Mouse (Mus musculus) kidney, adult 8-10 months (tissue): ENCODE data around the gene Ubb.
"Not testable (repeated sequence)": the region's sequence is repeated elsewhere in the genome, so short reads cannot be mapped to it uniquely, and the experiment has no call there.

Experiments
- DNase-seq, 2 experiments: peaks; one replicate each; pipeline ENCODE4 v3.0.0; 2022

Ubb gene

DNA sequence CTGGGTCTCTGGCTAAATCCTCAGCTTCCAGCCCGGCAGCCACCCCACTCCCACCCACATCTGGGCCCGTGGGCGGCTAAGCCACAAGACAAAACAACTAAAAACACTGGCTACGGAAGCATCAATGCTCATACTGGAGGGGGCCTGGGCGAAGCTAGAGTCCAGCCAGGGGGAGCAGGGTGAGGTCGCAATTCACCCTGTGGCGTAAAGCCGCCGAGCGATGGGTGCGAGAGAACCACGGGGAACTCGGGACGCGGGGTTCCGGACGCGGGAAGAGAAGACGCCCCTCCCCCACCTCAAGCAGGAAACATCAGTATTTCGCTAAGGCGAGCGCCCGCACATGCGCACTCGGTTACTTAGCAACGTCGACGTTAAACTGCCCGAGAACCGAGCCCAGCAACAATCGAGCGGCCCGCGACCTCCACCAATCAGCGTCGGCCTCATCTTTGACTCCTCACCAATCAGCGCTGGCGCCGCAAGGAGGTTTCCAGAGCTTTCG lies at the start of gene Ubb:
Gene Ubb, plus strand, starts transcription at position 445 of the 499 bp plus-strand sequence.
- DNase-seq: peak; percentile 99

DNA sequence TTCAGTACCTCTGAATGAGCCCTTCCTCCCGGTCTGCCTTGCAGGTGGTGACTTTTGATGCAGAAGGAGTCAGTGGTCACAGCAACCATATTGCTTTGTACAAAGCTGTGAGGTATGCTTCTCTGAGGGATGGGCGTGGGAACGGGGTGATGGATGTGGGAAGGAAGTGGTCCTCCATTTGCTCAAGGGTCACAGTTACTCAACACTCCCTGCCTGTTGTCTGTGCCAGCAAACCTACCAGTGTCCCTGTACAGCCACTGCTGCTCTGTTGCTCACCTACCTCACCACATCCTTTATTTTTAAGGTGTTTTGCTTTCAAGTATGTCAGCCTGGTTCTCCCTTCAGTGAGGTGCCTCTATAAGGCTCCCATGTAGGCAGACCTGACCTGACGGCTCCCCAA lies 43.3 kb upstream of the Ubb start:
- no peak for DNase-seq

DNA sequence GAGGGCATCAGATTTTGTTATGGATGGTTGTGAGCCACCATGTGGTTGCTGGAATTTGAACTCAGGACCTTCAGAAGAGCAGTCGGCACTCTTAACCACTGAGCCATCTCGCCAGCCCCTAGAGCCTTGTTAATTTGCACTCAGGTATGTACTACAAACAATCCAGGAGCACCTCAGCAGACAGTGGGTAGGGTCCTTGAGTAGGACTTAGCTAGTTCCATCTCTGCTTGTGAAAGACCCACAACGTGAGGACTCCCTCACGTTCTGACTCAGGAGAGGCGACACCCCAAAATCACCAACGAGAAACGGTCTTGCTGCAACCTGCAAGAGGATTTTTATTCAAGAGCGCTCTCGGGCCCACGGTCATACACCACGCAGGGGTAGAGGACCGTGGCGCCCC lies 42.6 kb upstream of the Ubb start:
- DNase-seq: not testable (repeated sequence)

DNA sequence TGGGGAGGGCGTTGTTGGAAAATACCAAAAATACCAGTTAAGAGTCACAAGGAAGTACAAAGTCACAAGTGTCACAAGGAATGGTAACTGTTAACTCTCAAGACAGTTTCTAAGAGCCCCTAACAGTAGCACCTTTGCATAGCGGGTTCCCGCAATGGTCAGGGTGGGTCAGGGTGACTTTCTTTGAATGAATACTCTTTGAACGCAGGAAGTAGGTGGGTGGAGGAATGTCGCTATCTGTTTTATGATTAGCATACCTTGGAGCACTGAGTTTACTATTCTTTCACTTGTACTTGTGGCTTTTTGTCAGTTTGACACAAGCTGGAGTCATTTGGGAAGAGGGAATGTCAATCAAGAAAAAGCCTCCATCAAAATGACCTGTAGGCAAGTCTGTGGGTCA lies 42.2 kb upstream of the Ubb start:
- not testable (repeated sequence) for DNase-seq

DNA sequence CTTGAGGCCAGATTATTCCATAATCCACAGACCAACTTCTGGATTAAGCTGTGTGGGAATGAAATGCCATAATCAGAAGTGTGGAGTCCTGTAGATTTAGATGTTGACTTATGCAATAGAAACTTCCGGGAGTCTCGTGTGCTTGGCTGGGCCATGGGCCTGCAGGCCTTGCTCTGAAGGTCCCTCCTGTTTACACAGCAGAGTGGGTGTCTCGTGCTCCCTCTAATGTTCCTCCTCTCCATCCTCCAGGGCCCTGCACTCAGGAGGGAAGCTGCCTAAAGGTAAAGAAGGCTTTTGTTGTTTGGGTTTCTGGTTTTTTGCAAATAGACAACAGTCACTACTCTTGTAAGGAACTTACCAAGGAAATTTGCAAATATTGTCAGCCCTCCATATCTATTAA lies 41.4 kb upstream of the Ubb start:
- no peak for DNase-seq

- DNase-seq: no peak
Measured at GRCm38 (mm10) chr11:62510956-62511355, 40.0 kb upstream of the Ubb start.

DNA sequence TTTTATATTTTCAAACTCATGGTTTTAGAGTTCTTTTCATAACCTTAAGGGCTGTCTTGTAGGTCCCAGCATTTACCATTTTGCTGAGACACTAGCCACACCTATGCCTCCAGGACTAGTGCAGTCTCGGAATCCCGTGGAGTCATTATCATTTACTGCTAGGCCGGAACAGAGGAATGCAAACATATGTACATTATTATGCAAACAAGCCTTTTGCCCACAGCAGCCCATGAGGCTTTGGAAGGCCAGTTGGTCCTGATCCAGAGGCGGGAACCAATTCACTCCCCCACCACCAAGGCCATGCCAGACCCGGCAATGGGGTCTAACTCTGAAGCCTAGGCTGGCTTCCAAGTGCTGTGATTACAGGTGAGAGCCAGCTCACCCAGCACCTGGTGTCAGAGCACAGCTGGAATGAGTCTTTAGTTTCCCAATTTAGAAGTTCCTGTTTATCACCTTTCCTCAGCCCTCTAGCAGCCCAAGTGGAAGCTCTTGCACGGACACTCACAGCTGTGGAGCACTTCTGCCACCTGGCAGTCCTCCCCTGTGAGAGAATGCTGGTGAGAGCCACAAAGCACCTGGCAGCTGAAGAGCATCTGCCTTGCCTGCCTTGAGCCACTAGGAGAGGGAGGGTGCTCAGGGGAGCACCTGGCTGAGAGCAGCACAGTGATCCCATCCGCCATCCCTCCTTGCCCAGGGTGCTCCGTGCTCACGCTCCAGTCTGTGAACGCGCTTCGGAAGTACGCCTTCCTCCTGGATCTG lies 39.3 kb upstream of the Ubb start:
- DNase-seq: no peak

GRCm38 (mm10) chr11:62512529-62513080 lies 38.4 kb upstream of the Ubb start:
- DNase-seq: no peak

DNA sequence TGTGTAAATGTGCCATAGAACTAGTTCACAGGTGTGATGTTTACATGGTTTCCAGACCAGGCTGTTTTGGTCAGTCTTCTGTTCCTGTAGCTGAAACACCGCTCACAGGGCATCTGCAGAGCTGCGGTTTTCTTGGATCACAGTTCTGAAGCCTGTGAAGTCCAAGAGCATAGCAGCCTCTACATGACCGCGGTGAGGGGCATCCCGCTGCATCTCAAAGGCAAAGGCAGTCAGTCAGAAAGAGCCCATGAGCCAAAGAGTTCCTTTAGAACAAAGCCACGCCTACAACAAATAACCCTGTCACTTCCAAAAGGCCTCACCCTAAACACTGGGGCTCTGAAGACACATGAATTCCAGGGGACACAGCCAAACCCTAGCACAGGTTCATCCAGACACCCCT lies 37.7 kb upstream of the Ubb start:
- no peak for DNase-seq

- DNase-seq: no peak
Measured at GRCm38 (mm10) chr11:62518991-62519390, 32.0 kb upstream of the Ubb start.

DNA sequence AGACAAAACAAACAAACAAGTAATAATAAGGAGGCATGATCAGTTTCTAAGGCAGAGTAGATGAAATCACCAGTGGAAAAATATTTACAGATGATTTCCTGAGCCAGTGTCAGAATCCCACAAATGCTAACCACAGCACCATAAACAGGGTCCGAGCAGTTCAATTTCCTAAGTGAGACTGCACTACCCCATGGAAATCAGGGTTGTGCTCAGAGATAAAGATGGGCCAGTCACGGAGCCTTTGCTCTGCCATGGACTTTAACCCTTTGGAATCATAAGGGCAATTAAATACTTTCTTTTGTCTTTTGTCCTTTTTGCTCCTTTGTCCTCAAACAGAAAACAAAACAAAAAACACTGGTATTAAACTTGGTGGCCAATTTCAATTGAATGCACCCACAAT lies 28.7 kb upstream of the Ubb start:
- DNase-seq: no peak

- no peak for DNase-seq
Measured at GRCm38 (mm10) chr11:62537089-62537488, 13.9 kb upstream of the Ubb start.

DNA sequence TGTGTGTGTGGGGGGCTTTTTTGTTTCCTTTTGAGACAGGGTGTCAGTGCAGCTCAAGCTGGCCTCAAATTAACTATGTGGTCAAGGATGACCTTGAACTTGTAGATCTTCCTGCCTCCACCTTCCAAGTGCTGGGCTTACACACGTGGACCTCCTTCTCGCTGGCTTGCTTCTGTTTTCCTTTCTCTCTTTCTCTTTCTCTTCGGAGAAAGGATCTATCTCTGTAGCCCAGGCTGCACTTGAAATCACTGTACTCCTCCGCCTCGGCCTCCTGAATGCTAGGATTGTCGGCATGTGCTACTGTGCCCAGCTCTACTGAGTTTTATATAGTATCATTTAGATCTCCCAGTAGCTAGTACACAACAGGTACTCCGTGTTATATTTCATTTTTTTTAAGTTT lies 13.4 kb upstream of the Ubb start:
- DNase-seq: no peak

DNA sequence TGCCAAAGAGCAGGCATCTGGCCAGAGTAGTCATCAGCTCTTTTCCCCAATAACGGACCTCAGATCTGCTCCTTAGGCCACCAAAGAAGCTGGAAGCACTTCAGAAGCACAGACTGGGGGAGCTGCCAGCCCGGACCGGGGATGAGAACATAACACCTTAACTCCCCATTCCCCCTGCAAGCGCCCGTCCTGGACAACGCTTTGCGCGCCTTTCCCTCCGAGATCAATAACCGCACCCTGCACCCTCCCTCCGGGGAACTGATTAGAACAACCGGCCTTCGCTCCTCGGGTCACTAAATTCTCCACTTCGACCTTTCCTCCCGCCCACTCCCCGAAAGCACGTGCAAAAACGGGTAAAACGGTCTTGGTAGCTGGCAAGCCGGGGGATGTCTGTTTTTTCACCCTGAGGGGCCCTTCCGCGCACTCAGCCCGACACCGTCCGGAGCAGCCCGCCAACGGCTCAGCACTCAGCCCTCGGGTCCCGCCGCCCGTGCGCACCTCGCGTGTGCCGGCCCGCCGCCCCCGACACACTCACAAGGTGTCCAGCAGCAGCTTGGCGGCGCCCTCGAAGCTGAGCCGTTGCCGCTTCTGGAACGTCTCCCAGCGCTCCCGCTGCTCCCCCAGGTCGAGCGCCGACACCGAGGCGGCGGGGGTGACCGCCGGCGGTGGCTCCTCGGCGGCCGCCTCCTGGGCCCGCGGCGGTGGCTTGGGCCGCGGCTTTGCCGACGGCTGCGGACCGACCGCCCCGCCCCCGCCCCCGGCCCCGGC lies 12.5 kb upstream of the Ubb start:
- peak in 1 of 2 experiments; percentile 48 for DNase-seq

DNA sequence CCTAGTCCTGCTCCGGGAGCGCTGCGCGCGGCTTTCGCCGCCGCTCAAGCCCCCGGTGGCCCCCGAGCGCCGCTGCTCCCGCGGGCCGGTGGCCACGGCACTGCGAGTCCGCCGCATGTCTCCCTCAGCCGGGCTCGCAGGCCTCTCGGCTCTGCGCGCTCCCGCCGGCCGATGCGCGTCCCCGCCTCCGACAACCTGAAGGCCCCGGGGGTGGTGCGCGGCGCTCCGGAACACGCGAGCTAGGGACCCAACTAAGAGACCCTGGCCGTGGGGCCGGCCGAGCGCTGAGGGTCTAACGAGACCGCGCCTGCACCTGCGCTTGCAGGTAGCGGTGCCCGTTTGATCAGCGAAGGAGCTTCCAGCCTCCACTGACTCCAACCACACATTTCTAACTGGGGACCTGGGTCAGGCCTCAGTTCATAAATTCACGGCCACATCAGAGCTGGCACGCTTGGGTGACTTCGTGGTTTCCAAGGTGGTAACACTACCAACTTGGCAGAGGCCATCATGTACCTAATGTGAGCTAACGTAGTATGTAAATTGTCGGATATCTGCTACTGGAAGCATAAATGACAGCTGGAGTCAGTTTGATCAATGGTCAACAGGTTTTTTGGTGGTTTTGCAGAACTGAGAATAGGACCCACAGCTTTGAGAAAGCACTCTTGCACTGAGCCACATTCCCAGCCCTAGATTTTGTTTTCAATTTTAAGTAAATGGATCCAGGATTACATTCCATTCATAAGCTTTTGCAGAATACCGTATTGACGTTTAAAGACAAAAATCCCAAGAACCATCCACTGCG lies 11.7 kb upstream of the Ubb start, which contains the start of gene Cenpv:
Gene Cenpv, minus strand, starts transcription at position 173 of the 802 bp plus-strand sequence.
- peak; percentile 54 to 72 for DNase-seq

DNA sequence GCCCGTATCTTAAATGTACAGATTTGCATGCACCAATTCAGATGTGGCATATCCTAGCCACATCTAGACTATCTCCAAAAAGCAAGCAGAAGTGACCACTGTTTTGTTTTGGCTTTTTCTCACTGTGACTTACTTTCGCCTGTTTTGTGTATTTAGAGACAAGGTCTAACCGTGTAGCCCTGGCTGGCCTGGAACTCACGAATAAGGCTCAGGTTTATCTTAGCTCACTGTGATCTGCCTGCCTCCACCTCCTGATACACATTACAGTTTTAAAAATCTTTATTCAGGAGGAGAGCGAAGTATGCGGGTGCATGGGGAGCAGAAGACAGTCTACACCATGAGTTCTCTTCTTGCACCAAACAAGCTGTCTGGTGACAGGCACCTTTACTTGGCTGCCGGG lies 10.8 kb upstream of the Ubb start:
- no peak for DNase-seq

DNA sequence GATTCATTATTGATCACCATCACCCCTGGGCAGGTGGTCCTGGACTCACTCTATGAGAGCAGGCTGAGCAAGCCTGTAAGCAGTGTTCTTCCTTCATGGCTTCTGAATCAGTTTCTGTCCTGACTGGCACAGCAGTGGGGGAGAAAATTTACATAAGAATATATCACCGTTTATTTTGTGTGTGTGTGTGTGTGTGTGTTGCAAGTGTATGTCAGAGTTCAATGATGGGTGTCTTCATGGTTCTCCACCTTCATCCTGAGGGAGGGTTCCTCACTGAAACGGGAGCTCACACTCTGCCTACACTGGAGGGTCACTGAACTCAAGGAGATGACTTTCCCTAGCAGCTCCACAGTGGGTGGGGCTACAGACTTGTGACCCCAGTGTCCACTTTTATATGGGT lies 10.0 kb upstream of the Ubb start:
- DNase-seq: no peak

- DNase-seq: no peak
Measured at GRCm38 (mm10) chr11:62541581-62541980, 9.4 kb upstream of the Ubb start.

GRCm38 (mm10) chr11:62543991-62544390 lies 7.0 kb upstream of the Ubb start:
- DNase-seq: no peak

DNA sequence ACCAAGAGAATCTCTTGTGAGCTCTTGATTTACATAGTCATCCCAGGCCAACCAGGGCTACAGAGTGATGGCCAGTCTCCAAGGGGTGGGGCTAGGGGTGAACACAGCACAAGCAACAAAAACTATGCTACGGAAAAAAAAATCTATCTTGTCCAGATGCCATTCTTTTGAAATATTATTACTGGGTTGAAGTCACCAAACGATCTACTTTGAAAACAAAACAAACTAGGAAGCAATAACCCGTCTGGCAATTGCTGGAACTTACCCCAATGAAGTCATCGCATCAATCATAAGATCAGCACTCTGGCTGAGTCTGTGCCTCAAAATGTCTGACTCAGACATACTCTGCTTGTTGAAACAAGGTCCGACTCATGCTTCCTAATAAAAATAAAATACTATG lies 1.2 kb upstream of the Ubb start:
- DNase-seq: peak; percentile 79 to 82

GRCm38 (mm10) chr11:62550227-62550685 lies 715 bp upstream of the Ubb start:
- DNase-seq: peak; percentile 55 to 61

GRCm38 (mm10) chr11:62551226-62552119 lies 502 bp downstream of the Ubb start:
- DNase-seq: peak; percentile 82 to 87
